Mouse (Mus musculus) ES-Bruce4 (cell line): ENCODE measurements around the gene Mier1. TPM values are rescaled to one million over a fixed set of nuclear protein-coding genes. Genes with fewer than 3 reads are reported as not detected.

Experiments
- H3K27ac ChIP-seq: 2 replicates; pipeline ENCODE4 v1.5.1; 2012; ENCODE audit warnings: low read length, inconsistent platforms; ENCODE audit not compliant: insufficient read depth
- H3K27me3 ChIP-seq: 2 replicates; pipeline ENCODE4 v1.6.1; 2012; ENCODE audit warnings: mild to moderate bottlenecking, low read length, inconsistent platforms; ENCODE audit not compliant: control insufficient read depth, poor library complexity, insufficient read depth, severe bottlenecking
- H3K36me3 ChIP-seq: 2 replicates; pipeline ENCODE4 v1.6.1; 2012; ENCODE audit warnings: inconsistent platforms, mild to moderate bottlenecking, low read length, moderate library complexity; ENCODE audit not compliant: control insufficient read depth, poor library complexity, insufficient read depth, severe bottlenecking
- H3K4me1 ChIP-seq: one replicate; pipeline ENCODE4 v1.8.1; 2011; ENCODE audit warnings: low read length; ENCODE audit not compliant: control insufficient read depth, insufficient read depth
- H3K4me3 ChIP-seq: 2 replicates; pipeline ENCODE4 v1.5.1; 2011; ENCODE audit warnings: low read depth, mild to moderate bottlenecking, low read length
- H3K9ac ChIP-seq: 2 replicates; pipeline ENCODE4 v1.6.1; 2012; ENCODE audit warnings: low read depth, mild to moderate bottlenecking, inconsistent platforms; ENCODE audit not compliant: poor library complexity, severe bottlenecking
- H3K9me3 ChIP-seq: replicated peaks from 2 replicates; pipeline ENCODE4 v1.6.1; 2012; ENCODE audit warnings: mild to moderate bottlenecking, low read length, inconsistent platforms; ENCODE audit not compliant: control insufficient read depth, poor library complexity, insufficient read depth, severe bottlenecking
- CTCF ChIP-seq: IDR thresholded peaks from one replicate; pipeline ENCODE4 v1.8.1; 2011; ENCODE audit warnings: low read depth, low read length
- EP300 ChIP-seq: IDR thresholded peaks from 2 replicates; pipeline ENCODE4 v1.6.1; 2011; ENCODE audit warnings: low read depth, low read length; ENCODE audit not compliant: insufficient read depth
- POLR2A ChIP-seq: IDR thresholded peaks from one replicate; pipeline ENCODE4 v1.8.1; 2011; ENCODE audit warnings: low read length; ENCODE audit not compliant: insufficient read depth
- polyA plus RNA-seq: library from polyadenylated mRNA; stranded (reverse); fragments of >200 nt; gene quantifications from 2 replicates; pipeline ENCODE4 v1.2.4, GENCODE M21; 2011; ENCODE audit warnings: low read depth; ENCODE audit not compliant: missing spikeins, insufficient read depth, insufficient read length

The Mier1 gene
- polyA plus RNA-seq, 1 experiment = 85.0 TPM

DNA sequence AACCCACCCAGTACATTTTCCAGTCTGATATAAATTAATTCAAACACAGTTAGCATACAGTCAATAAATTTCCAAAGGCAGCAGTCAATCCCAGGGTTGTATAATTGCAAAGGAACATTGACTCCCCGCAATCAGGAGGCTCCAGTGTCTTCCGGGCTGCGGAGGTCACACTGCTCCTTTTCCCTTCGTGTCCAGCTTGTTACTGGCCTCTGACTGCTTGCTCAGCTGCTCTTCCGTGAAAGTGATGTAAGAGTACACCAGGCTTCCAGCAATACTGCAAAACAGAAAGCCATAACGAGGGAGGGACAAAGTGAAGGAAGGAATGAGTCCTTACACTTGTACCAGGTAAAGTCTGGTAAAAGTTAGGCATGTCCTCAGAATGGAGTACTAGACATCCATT lies 59.3 kb downstream of the Mier1 start:
- Histone ChIP-seq H3K4me1 (no peaks in the 10 kb centered on the region), H3K4me3 (no peak overlapping the region), H3K27ac (no peak overlapping the region), H3K36me3 (no peaks in the 10 kb centered on the region), H3K9me3 (peaks cover 8% of the 10 kb centered on the region; the same call in 1 of the 2 replicates), H3K9ac (no peak overlapping the region), H3K27me3 (no peaks in the 10 kb centered on the region)
- TF ChIP-seq CTCF = no peak
- TF ChIP-seq POLR2A = no peak
- TF ChIP-seq EP300 = no peak

- H3K36me3 ChIP-seq = no peaks in the 10 kb centered on the region
- no peaks in the 10 kb centered on the region for H3K27me3 ChIP-seq
- H3K27ac ChIP-seq = no peak overlapping the region
- H3K4me1 ChIP-seq = no peaks in the 10 kb centered on the region
- H3K4me3 ChIP-seq = no peak overlapping the region
- TF ChIP-seq POLR2A (no peak), CTCF (no peak), EP300 (no peak)
- peaks cover 6% of the 10 kb centered on the region; the same call in 1 of the 2 replicates for H3K9me3 ChIP-seq
- H3K9ac ChIP-seq = no peak overlapping the region
Measured at GRCm38 (mm10) chr4:103174001-103174400, 59.8 kb downstream of the Mier1 start.

- Histone ChIP-seq H3K36me3 (no peaks in the 10 kb centered on the region), H3K27me3 (no peaks in the 10 kb centered on the region), H3K9me3 (no peaks in the 10 kb centered on the region), H3K27ac (no peak overlapping the region), H3K9ac (no peak overlapping the region), H3K4me3 (no peak overlapping the region), H3K4me1 (no peaks in the 10 kb centered on the region)
- TF ChIP-seq EP300 (no peak), CTCF (no peak), POLR2A (no peak)
Measured at GRCm38 (mm10) chr4:103177681-103178080, 63.5 kb downstream of the Mier1 start.

DNA sequence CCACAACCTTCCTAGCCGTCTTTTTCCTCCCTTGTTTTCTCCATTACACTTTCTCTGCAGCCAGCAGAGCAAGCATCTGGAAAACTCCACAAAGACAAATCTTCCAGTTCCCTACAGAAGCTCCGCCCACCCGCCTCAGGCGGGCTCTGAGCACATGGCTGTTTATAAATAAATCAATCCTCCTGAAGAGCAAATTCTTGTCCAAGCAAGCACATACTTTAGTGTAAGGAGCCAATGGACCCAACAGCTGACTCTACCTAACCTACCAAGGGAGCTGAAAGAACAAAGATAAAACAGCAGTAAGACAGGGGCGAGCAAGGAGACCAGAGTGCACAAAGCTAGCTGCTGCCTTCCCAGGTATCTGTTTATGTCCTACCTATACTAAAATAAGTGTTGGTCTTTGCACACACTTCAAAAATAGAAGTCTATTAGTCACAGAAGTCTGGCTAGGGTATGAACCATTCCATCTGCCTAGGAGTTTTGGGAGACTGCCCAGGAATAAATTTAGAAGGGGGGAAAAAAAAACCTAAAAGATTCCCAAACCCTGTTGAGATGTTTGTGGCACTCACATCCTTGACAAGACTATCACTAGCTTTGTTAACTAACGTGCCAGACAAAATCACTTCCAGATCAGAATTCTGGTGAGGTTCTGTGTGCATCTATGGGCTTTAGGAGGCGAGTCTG lies 64.6 kb downstream of the Mier1 start:
- no peak overlapping the region for H3K27ac ChIP-seq
- no peaks in the 10 kb centered on the region for H3K36me3 ChIP-seq
- no peak for TF ChIP-seq EP300
- TF ChIP-seq CTCF = no peak
- no peak for TF ChIP-seq POLR2A
- no peak overlapping the region for H3K4me3 ChIP-seq
- H3K9ac ChIP-seq = no peak overlapping the region
- no peaks in the 10 kb centered on the region for H3K9me3 ChIP-seq
- H3K4me1 ChIP-seq = no peaks in the 10 kb centered on the region
- H3K27me3 ChIP-seq = no peaks in the 10 kb centered on the region

GRCm38 (mm10) chr4:103179581-103179980 lies 65.4 kb downstream of the Mier1 start:
- Histone ChIP-seq H3K4me3 (no peak overlapping the region), H3K9me3 (no peaks in the 10 kb centered on the region), H3K9ac (no peak overlapping the region), H3K4me1 (no peaks in the 10 kb centered on the region), H3K27ac (no peak overlapping the region), H3K27me3 (no peaks in the 10 kb centered on the region), H3K36me3 (no peaks in the 10 kb centered on the region; the same call in 1 of the 2 replicates)
- TF ChIP-seq POLR2A (no peak), CTCF (no peak), EP300 (no peak)

DNA sequence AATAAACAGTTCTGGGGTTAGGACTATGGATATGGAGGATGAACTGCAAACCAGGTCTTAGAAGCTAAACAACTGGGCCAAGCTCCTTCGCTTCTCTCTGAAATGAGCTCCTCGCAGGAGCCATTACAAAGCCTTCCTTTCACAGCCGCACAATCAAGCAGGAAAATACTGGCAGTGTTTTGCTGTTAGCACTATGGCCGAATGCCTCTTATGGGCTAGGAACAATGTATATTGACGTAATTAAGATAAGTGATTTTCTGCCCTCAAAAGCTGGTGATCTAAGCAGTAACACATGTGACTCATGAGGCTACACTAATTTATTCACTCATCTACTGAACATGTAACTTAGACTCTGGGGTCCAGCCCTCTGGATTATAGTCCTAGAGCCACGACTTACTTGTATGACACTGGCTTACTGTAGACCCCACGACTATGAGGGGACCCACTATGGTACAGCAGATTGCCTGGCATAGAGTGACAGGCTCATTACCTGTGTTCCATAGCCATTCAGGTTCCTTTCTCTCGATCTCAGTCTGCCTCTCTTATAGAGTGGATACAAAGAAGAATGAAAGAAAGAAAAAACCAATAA lies 66.2 kb downstream of the Mier1 start:
- Histone ChIP-seq H3K27me3 (no peaks in the 10 kb centered on the region), H3K27ac (no peak overlapping the region), H3K9me3 (no peaks in the 10 kb centered on the region), H3K4me1 (no peaks in the 10 kb centered on the region), H3K9ac (no peak overlapping the region), H3K4me3 (no peak overlapping the region), H3K36me3 (no peaks in the 10 kb centered on the region; the same call in 1 of the 2 replicates)
- TF ChIP-seq CTCF = no peak
- TF ChIP-seq POLR2A = no peak
- TF ChIP-seq EP300 = no peak
